Mouse (Mus musculus): ENCODE results near the gene Tbc1d10b. TPM values are rescaled to one million over a fixed set of nuclear protein-coding genes. Genes with fewer than 3 reads are reported as not detected.

Gene Tbc1d10b
- polyA plus RNA-seq, 1 experiment from 2014 or later, result 47.2 TPM

DNA sequence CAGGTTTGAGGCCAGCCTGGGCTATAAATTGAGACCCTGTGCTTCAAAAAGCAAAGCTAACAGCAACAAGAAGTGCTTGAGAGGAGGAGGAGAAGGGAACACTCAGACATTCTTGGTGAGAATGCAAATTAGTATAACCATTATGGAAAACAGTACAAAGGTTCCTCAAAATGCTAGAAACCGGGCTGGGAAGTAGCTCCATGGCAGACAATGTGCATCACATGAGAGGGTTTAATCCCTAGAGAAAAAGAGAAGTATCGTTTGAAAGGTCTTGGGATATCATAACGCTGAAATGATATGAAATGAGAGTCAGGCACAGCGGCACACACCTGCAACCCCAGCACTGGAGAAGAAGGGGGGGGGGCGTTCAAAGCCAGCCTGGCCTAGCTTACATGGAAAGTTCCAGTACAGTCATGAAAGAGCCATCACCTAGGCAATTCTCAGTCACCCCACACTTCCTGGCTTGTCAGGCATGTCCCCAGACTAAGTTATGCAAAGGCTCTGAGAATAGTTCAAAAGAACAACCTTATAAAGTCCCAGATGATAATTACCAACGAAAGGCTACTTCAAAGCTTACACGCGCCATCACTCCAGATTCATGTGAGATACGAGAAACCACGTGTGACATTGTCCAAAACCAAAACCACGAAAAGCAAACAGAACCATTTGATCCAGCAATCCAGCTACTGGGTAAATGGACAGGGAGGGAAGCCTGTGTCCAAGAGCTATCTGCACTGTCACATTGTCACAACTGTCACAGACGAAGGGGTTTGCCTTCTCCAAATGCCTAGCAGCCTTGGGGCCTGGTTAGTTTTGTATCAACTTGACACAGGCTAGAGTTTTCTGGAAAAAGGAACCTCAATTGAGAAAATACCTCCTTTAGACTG is 42.4 kb downstream of the Tbc1d10b start:
- WGBS, result 86% methylated on average over 12 of the region's 12 CpGs
- H3K27ac ChIP-seq, result no peak overlapping the region
- H3K27me3 ChIP-seq, result no peaks in the 10 kb centered on the region
- no peak for ATAC-seq (ENCODE audit: low FRiP score)
- no peaks in the 10 kb centered on the region for H3K4me1 ChIP-seq
- H3K4me3 ChIP-seq, result no peak overlapping the region
- H3K9ac ChIP-seq, result no peak overlapping the region
- no peaks in the 10 kb centered on the region for H3K36me3 ChIP-seq
- no peaks in the 10 kb centered on the region for H3K9me3 ChIP-seq (replicated peaks)
- no peak overlapping the region for H3K4me2 ChIP-seq (replicated peaks)

DNA sequence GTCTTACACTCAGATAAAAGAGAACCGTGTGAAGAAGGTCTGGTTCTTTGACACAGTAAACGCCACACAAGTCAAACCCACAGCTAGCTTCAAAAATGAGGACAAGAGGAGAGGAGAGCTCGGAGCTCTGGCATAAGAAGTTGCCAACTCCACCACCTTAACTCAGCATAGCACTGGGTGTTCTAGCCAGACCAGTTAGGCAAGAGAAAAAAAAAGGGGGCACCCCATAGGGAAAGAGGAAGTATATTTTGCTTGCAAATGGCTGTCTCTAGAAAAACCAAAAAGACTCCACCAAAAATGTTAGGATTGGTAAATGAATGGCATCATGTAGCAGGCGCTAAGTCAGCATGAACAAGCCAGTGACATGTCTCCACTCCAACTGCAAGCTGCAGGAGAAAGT is 44.3 kb downstream of the Tbc1d10b start:
- no peak for ATAC-seq (ENCODE audit: low FRiP score)
- 83% methylated on average over 4 of the region's 4 CpGs for WGBS

DNA sequence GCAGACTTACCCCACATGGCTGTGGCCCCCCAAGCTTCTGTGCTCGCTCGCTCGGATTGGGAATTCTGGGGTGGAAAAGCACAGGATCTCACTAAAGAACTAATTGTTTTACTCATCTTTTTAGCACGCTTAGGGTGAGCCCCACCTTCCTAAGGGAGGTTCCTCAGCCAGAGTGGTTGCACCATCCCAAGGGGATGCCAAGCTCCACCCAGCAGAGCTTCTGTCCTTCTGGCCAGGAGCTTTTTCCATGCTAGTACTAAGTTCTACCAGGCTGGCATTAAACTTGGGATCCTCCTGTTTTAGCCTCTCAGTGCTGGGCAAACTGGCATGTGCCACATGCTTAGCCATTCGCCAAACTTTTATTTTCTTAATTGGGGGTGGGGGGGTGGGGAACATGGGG is 45.7 kb downstream of the Tbc1d10b start:
- no peak for ATAC-seq (ENCODE audit: low FRiP score)
- no peak overlapping the region for H3K4me2 ChIP-seq (replicated peaks)
- H3K36me3 ChIP-seq, result no peaks in the 10 kb centered on the region
- no peak overlapping the region for H3K9ac ChIP-seq
- no peak overlapping the region for H3K4me3 ChIP-seq
- no peaks in the 10 kb centered on the region for H3K9me3 ChIP-seq (replicated peaks)
- no peaks in the 10 kb centered on the region for H3K4me1 ChIP-seq
- WGBS, result 90% methylated on average over 5 of the region's 5 CpGs
- H3K27ac ChIP-seq, result no peak overlapping the region
- no peaks in the 10 kb centered on the region for H3K27me3 ChIP-seq

More for the DNA sequence above, 44.3 kb downstream of the Tbc1d10b start:
- Histone ChIP-seq H3K27me3 (no peaks in the 10 kb centered on the region), H3K4me3 (no peak overlapping the region), H3K36me3 (no peaks in the 10 kb centered on the region), H3K4me2 (replicated peaks) (no peak overlapping the region), H3K27ac (no peak overlapping the region), H3K9me3 (replicated peaks) (no peaks in the 10 kb centered on the region), H3K4me1 (no peaks in the 10 kb centered on the region), H3K9ac (no peak overlapping the region)

DNA sequence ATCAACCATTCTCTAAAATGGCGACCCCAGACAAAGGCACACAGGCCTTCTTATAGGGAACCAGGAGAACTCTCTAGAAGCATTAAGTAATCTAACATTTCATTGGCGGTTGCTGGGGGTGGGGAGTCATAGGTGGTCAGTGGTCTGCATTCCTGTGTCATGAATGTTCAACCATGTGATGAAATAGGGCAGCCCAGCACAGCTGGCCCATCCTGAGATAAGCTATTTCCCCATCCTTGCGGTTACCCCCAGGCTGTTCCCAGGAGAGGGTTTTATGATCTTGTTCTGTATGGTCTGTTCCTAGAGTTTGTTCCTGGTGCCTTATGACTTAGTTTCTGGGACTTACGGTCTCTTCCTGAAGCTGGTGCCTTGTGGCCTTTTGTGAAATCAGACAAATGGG is 50.7 kb downstream of the Tbc1d10b start:
- 92% methylated on average over 4 of the region's 4 CpGs for WGBS
- H3K9ac ChIP-seq, result no peak overlapping the region

GRCm38 (mm10) chr7:127153477-127153876 is 54.8 kb downstream of the Tbc1d10b start:
- 92% methylated on average over 3 of the region's 3 CpGs for WGBS
- H3K9me3 ChIP-seq (replicated peaks), result no peaks in the 10 kb centered on the region
- no peaks in the 10 kb centered on the region for H3K27me3 ChIP-seq
- no peak overlapping the region for H3K9ac ChIP-seq
- no peak overlapping the region for H3K4me2 ChIP-seq (replicated peaks)
- H3K4me3 ChIP-seq, result no peak overlapping the region
- H3K4me1 ChIP-seq, result no peaks in the 10 kb centered on the region
- H3K27ac ChIP-seq, result no peak overlapping the region
- no peak for ATAC-seq (ENCODE audit: low FRiP score)
- H3K36me3 ChIP-seq, result no peaks in the 10 kb centered on the region

More for the DNA sequence above, 50.7 kb downstream of the Tbc1d10b start:
- no peak overlapping the region for H3K4me2 ChIP-seq (replicated peaks)
- no peaks in the 10 kb centered on the region for H3K27me3 ChIP-seq
- H3K4me1 ChIP-seq, result no peaks in the 10 kb centered on the region
- no peaks in the 10 kb centered on the region for H3K9me3 ChIP-seq (replicated peaks)
- ATAC-seq (ENCODE audit: low FRiP score), result no peak
- no peak overlapping the region for H3K4me3 ChIP-seq
- no peak overlapping the region for H3K27ac ChIP-seq
- H3K36me3 ChIP-seq, result no peaks in the 10 kb centered on the region

DNA sequence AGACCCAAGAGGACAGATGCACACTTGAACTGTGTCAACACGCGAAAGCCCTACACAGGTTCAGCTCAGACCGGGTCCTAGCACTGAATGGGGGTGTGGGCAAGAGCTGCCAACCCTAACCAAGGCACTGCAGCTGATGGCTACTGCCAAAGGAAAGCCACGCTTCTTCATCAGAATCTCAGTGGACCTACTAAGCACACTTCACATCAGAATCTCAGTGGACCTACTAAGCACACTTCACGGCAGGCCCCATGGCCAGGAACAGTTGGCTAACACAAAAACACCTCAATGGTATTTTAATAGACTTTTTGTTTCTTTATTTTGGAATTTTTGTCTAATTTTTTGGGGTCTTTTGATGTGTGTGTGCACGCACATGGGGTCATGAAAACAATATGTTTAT is 55.8 kb downstream of the Tbc1d10b start:
- Histone ChIP-seq H3K27ac (no peak overlapping the region), H3K27me3 (no peaks in the 10 kb centered on the region), H3K4me2 (replicated peaks) (no peak overlapping the region), H3K9me3 (replicated peaks) (no peaks in the 10 kb centered on the region), H3K9ac (no peak overlapping the region), H3K36me3 (no peaks in the 10 kb centered on the region), H3K4me3 (no peak overlapping the region), H3K4me1 (no peaks in the 10 kb centered on the region)
- no peak for ATAC-seq (ENCODE audit: low FRiP score)
- WGBS, result 94% methylated on average over 6 of the region's 6 CpGs

- Histone ChIP-seq H3K27ac (no peak overlapping the region), H3K9me3 (replicated peaks) (no peaks in the 10 kb centered on the region), H3K36me3 (no peaks in the 10 kb centered on the region), H3K27me3 (no peaks in the 10 kb centered on the region), H3K4me2 (replicated peaks) (no peak overlapping the region), H3K4me3 (no peak overlapping the region), H3K9ac (no peak overlapping the region), H3K4me1 (0 out of 2 replicates have a peak, but pooled peaks cover 2% of the 10 kb centered on the region)
- 80% methylated on average over 3 of the region's 3 CpGs for WGBS
- ATAC-seq (ENCODE audit: low FRiP score), result no peak
These were observed 60.4 kb downstream of the Tbc1d10b start for GRCm38 (mm10) chr7:127147901-127148300.

Other genes starting within 250 kb of the Tbc1d10b start
- gene Cdipt, start 232.6 kb downstream of the Tbc1d10b start, polyA plus RNA-seq (2016; fragmentation: Nextera tagmentation; extraction: Ambion mirVana), result 87.8 and 93.5 TPM in 2 replicates
- gene Cdiptos, start 232.4 kb downstream of the Tbc1d10b start, polyA plus RNA-seq (2016; fragmentation: Nextera tagmentation; extraction: Ambion mirVana), result 0.92 and 1.4 TPM in 2 replicates
- gene Mvp, start 193.8 kb downstream of the Tbc1d10b start, polyA plus RNA-seq (2016; fragmentation: Nextera tagmentation; extraction: Ambion mirVana), result 6.8 and 7.2 TPM in 2 replicates
- 0.72 and 1.3 TPM in 2 replicates for gene Pagr1b, start 192.0 kb downstream of the Tbc1d10b start, polyA plus RNA-seq (2016; fragmentation: Nextera tagmentation; extraction: Ambion mirVana)
- gene Pagr1a, start 191.1 kb downstream of the Tbc1d10b start, polyA plus RNA-seq (2016; fragmentation: Nextera tagmentation; extraction: Ambion mirVana), result 46.6 and 51.6 TPM in 2 replicates
- 63.8 and 69.6 TPM in 2 replicates for gene Gm42742, start 187.4 kb downstream of the Tbc1d10b start, polyA plus RNA-seq (2016; fragmentation: Nextera tagmentation; extraction: Ambion mirVana)
- gene Prrt2, start 187.3 kb downstream of the Tbc1d10b start, polyA plus RNA-seq (2016; fragmentation: Nextera tagmentation; extraction: Ambion mirVana), result 7.1 and 9.6 TPM in 2 replicates
- 117 and 119 TPM in 2 replicates for gene Maz, start 181.4 kb downstream of the Tbc1d10b start, polyA plus RNA-seq (2016; fragmentation: Nextera tagmentation; extraction: Ambion mirVana)
- 85.3 and 86.9 TPM in 2 replicates for gene Kif22, start 166.0 kb downstream of the Tbc1d10b start, polyA plus RNA-seq (2016; fragmentation: Nextera tagmentation; extraction: Ambion mirVana)
- not detected in 2 replicates for gene Zg16, start 121.1 kb downstream of the Tbc1d10b start, polyA plus RNA-seq (2016; fragmentation: Nextera tagmentation; extraction: Ambion mirVana)
- 1.0 and 1.2 TPM in 2 replicates for gene AI467606, start 117.1 kb downstream of the Tbc1d10b start, polyA plus RNA-seq (2016; fragmentation: Nextera tagmentation; extraction: Ambion mirVana)
- 0.80 and 1.9 TPM in 2 replicates for gene Qprt, start 86.2 kb downstream of the Tbc1d10b start, polyA plus RNA-seq (2016; fragmentation: Nextera tagmentation; extraction: Ambion mirVana)
- not detected in 2 replicates for gene Spn, start 70.6 kb downstream of the Tbc1d10b start, polyA plus RNA-seq (2016; fragmentation: Nextera tagmentation; extraction: Ambion mirVana)
- 86.2 and 92.9 TPM in 2 replicates for gene Cd2bp2, start 12.4 kb downstream of the Tbc1d10b start, polyA plus RNA-seq (2016; fragmentation: Nextera tagmentation; extraction: Ambion mirVana)
- gene Mylpf, start 422 bp upstream of the Tbc1d10b start, polyA plus RNA-seq (2016; fragmentation: Nextera tagmentation; extraction: Ambion mirVana), result 19.5 and 46.1 TPM in 2 replicates
- 61.3 and 67.9 TPM in 2 replicates for gene Zfp553, start 24.6 kb upstream of the Tbc1d10b start, polyA plus RNA-seq (2016; fragmentation: Nextera tagmentation; extraction: Ambion mirVana)
- 32.7 and 33.2 TPM in 2 replicates for gene Sept1, start 24.7 kb upstream of the Tbc1d10b start, polyA plus RNA-seq (2016; fragmentation: Nextera tagmentation; extraction: Ambion mirVana)
- gene Zfp771, start 35.8 kb upstream of the Tbc1d10b start, polyA plus RNA-seq (2016; fragmentation: Nextera tagmentation; extraction: Ambion mirVana), result 61.3 and 62.8 TPM in 2 replicates
- 123 and 147 TPM in 2 replicates for gene Dctpp1, start 52.2 kb upstream of the Tbc1d10b start, polyA plus RNA-seq (2016; fragmentation: Nextera tagmentation; extraction: Ambion mirVana)
- gene Sephs2, start 65.6 kb upstream of the Tbc1d10b start, polyA plus RNA-seq (2016; fragmentation: Nextera tagmentation; extraction: Ambion mirVana), result 66.5 and 69.3 TPM in 2 replicates
- 0.46 and 0.52 TPM in 2 replicates for gene Itgal, start 87.8 kb upstream of the Tbc1d10b start, polyA plus RNA-seq (2016; fragmentation: Nextera tagmentation; extraction: Ambion mirVana)
- gene Zfp768, start 137.1 kb upstream of the Tbc1d10b start, polyA plus RNA-seq (2016; fragmentation: Nextera tagmentation; extraction: Ambion mirVana), result 21.3 and 23.1 TPM in 2 replicates
- 9.3 and 9.7 TPM in 2 replicates for gene Zfp747, start 167.6 kb upstream of the Tbc1d10b start, polyA plus RNA-seq (2016; fragmentation: Nextera tagmentation; extraction: Ambion mirVana)
- 5.4 and 6.0 TPM in 2 replicates for gene 9130019O22Rik, start 178.7 kb upstream of the Tbc1d10b start, polyA plus RNA-seq (2016; fragmentation: Nextera tagmentation; extraction: Ambion mirVana)
- gene E430018J23Rik, start 185.2 kb upstream of the Tbc1d10b start, polyA plus RNA-seq (2016; fragmentation: Nextera tagmentation; extraction: Ambion mirVana), result 6.4 and 6.8 TPM in 2 replicates
- gene Zfp764, start 198.4 kb upstream of the Tbc1d10b start, polyA plus RNA-seq (2016; fragmentation: Nextera tagmentation; extraction: Ambion mirVana), result 5.9 and 6.5 TPM in 2 replicates
- gene Zfp688, start 213.6 kb upstream of the Tbc1d10b start, polyA plus RNA-seq (2016; fragmentation: Nextera tagmentation; extraction: Ambion mirVana), result 28.7 and 30.7 TPM in 2 replicates
- 16.3 and 17.7 TPM in 2 replicates for gene Zfp689, start 240.7 kb upstream of the Tbc1d10b start, polyA plus RNA-seq (2016; fragmentation: Nextera tagmentation; extraction: Ambion mirVana)